Mouse (Mus musculus) embryonic facial prominence, embryonic 13.5 days (tissue): ENCODE results near the gene Efnb1. TPM values are rescaled to one million over a fixed set of nuclear protein-coding genes. Genes with fewer than 3 reads are reported as not detected.

Experiments
- ATAC-seq: fragments of 200-750 bp; cut with Nextera tagmentation; 2 replicates; pipeline ENCODE4 v1.8.0; 2017; ENCODE audit warnings: low read depth; ENCODE audit not compliant: insufficient number of reproducible peaks, insufficient read depth, low FRiP score, low TSS enrichment
- H3K27ac ChIP-seq: fragments of 300-500 bp; sonication (generic); 2 replicates; pipeline ENCODE4 v1.5.1; 2015; ENCODE audit warnings: moderate library complexity, mild to moderate bottlenecking, inconsistent platforms
- H3K27me3 ChIP-seq: fragments of 300-500 bp; sonication (generic); 2 replicates; pipeline ENCODE4 v1.6.1; 2015; ENCODE audit warnings: mild to moderate bottlenecking, inconsistent platforms
- H3K36me3 ChIP-seq: fragments of 300-500 bp; sonication (generic); 2 replicates; pipeline ENCODE4 v1.6.1; 2015; ENCODE audit warnings: mild to moderate bottlenecking, inconsistent platforms
- H3K4me1 ChIP-seq: fragments of 300-500 bp; sonication (generic); 2 replicates; pipeline ENCODE4 v1.6.1; 2015; ENCODE audit warnings: inconsistent platforms
- H3K4me2 ChIP-seq: fragments of 300-500 bp; sonication (generic); 2 replicates; pipeline ENCODE4 v1.6.1; 2015; ENCODE audit warnings: moderate library complexity, mild to moderate bottlenecking, inconsistent platforms
- H3K4me3 ChIP-seq: fragments of 300-500 bp; sonication (generic); 2 replicates; pipeline ENCODE4 v1.5.1; 2015; ENCODE audit warnings: mild to moderate bottlenecking, inconsistent platforms
- H3K9ac ChIP-seq: fragments of 300-500 bp; sonication (generic); 2 replicates; pipeline ENCODE4 v1.6.1; 2015; ENCODE audit warnings: mild to moderate bottlenecking, inconsistent platforms
- H3K9me3 ChIP-seq: fragments of 300-500 bp; sonication (generic); 2 replicates; pipeline ENCODE4 v1.6.1; 2016; ENCODE audit warnings: inconsistent platforms
- WGBS: fragments of 180-500 bp; shearing (Covaris S2); methylation state at CpG from one replicate; pipeline ENCODE4 v1.1.7; 2015; ENCODE audit warnings: mixed read lengths; 5-methylcytosine and 5-hydroxymethylcytosine counted together
- polyA plus RNA-seq: library from polyadenylated mRNA; unstranded; fragments of >200 nt; fragmentation: Nextera tagmentation; extraction: Ambion mirVana; gene quantifications from 2 replicates; pipeline ENCODE4 v1.2.1, GENCODE M21; 2015

The Efnb1 gene
- polyA plus RNA-seq, 1 experiment from 2014 or later, result 56.9 TPM

DNA sequence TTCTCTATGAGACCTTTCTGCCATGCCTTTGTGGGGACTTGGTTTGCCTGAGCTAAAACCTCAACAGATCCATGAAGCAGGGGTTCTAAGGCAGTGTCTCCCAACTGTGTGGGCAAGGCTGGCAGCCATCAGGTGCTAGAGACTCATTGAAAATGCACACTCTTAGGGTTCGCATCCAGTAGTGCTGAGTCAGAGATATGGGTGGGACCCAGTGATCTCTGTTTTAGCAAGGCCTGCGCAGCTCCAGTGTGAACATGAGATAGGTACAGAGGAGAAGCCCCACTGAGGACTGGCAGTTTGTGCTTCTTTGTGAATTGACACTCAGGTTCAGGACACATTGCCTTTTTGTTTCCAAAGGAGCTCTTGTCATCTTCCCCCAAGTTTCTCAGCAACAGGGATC, 28.2 kb downstream of the Efnb1 start:
- peaks cover 5% of the 10 kb centered on the region; the same call in 1 of the 2 replicates for H3K4me1 ChIP-seq
- H3K9ac ChIP-seq, result no peak overlapping the region
- 89% methylated on average over 2 of the region's 2 CpGs for WGBS
- no peak overlapping the region for H3K4me3 ChIP-seq
- H3K36me3 ChIP-seq, result no peaks in the 10 kb centered on the region
- ATAC-seq, result no peak
- H3K9me3 ChIP-seq, result no peaks in the 10 kb centered on the region
- no peak overlapping the region for H3K27ac ChIP-seq
- no peak overlapping the region for H3K4me2 ChIP-seq
- H3K27me3 ChIP-seq, result peaks cover 48% of the 10 kb centered on the region

DNA sequence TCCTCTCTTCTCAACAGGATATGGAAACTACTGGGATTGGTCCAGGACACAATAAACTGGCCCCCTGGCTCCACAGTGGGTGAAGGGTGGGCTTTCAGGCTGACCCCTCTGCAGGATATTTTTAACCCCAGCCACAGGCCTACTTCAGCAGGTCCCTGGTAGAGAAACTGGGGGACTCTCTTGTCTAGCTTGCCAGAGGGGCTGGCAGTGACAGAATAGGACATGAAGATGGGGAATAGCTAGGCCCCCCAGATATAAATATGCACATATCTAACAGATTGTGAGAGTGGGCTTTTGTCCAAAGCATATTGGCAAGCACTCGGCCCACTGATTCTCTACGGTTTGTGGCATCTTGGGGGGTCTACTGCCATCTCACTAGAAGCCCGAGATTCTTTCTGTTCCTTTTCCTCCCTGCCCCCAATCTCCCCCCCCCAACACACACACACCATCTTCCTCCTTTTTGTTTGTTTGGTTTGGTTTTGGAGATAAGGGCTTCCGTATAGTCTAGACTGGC, 29.0 kb downstream of the Efnb1 start:
- Histone ChIP-seq H3K9me3 (no peaks in the 10 kb centered on the region), H3K27me3 (peaks cover 48% of the 10 kb centered on the region), H3K4me3 (no peak overlapping the region), H3K36me3 (no peaks in the 10 kb centered on the region), H3K9ac (no peak overlapping the region), H3K27ac (no peak overlapping the region), H3K4me1 (peaks cover 5% of the 10 kb centered on the region; the same call in 1 of the 2 replicates), H3K4me2 (no peak overlapping the region)
- WGBS, result 57% methylated on average over 4 of the region's 4 CpGs
- no peak for ATAC-seq

DNA sequence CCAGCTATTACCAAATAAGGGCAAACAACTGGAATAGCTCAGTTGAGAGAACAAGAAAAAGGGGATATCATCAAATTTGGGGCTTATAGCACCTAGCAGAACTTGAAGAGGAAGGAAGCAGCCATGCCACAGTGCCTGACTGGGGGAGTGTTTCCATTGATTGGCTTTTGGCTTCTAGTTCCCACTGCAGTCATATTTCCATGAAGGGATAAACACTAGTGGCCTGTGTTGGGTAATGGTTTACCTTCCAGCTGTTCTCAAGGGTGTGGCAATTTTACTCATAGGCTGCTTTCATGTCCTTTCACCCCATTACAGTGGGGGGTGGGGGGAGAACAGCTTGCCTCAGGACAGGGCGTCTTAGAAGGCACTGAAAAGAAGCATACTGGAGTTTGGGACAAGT, 31.1 kb downstream of the Efnb1 start:
- Histone ChIP-seq H3K4me2 (no peak overlapping the region), H3K4me1 (peaks cover 5% of the 10 kb centered on the region; the same call in 1 of the 2 replicates), H3K36me3 (no peaks in the 10 kb centered on the region), H3K9me3 (no peaks in the 10 kb centered on the region), H3K27ac (no peak overlapping the region), H3K9ac (no peak overlapping the region), H3K27me3 (peaks cover 49% of the 10 kb centered on the region), H3K4me3 (no peak overlapping the region)
- 73% methylated on average over 1 of the region's 1 CpGs for WGBS
- ATAC-seq, result no peak

DNA sequence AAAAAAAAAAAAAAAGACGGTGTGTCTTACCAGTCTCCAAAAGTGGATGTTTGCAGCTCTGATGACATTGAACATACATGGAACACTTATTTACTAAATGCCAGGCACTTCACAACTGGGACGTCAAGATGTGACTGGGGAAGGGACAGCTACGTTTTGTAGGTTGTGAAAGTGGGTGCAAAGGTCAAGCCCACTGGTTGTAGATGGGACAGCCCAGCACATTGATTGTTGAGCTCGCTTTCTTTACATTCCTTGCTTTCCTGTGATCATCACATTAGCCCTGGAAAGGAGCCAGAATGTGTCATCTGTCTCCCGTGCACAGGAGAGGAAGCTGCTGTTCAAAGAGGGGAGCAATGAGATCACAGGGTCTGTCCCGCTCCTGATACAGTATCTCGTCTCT, 31.6 kb downstream of the Efnb1 start:
- no peak for ATAC-seq
- Histone ChIP-seq H3K27ac (no peak overlapping the region), H3K9ac (no peak overlapping the region), H3K36me3 (no peaks in the 10 kb centered on the region), H3K4me1 (peaks cover 5% of the 10 kb centered on the region; the same call in 1 of the 2 replicates), H3K27me3 (peaks cover 50% of the 10 kb centered on the region), H3K4me3 (no peak overlapping the region), H3K9me3 (no peaks in the 10 kb centered on the region), H3K4me2 (no peak overlapping the region)
- 60% methylated on average over 7 of the region's 7 CpGs for WGBS

DNA sequence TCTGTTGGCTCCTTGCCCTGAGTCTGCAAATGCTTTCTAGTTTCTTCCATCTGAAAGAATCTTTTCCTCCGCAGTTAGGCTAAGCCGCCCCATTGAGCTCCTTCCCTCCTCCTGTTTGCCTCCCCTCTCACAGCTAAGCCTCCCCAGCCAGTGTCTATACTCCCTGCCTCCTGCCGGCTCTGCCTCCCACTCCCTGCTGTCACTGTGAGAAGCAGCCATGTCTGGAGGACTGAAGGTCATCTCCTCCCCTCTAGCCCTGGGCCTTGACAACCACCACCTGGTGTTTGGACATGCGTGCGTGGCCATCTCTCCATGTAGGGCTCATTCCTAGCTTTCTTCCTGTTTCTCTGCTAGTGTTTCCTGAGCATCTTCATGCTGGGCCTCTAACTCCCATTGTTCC, 36.4 kb downstream of the Efnb1 start:
- no peaks in the 10 kb centered on the region for H3K4me1 ChIP-seq
- H3K27me3 ChIP-seq, result peaks cover 31% of the 10 kb centered on the region
- WGBS, result 61% methylated on average over 5 of the region's 5 CpGs
- H3K36me3 ChIP-seq, result no peaks in the 10 kb centered on the region
- no peak overlapping the region for H3K9ac ChIP-seq
- H3K9me3 ChIP-seq, result no peaks in the 10 kb centered on the region
- H3K4me3 ChIP-seq, result no peak overlapping the region
- ATAC-seq, result no peak
- no peak overlapping the region for H3K27ac ChIP-seq
- H3K4me2 ChIP-seq, result no peak overlapping the region

DNA sequence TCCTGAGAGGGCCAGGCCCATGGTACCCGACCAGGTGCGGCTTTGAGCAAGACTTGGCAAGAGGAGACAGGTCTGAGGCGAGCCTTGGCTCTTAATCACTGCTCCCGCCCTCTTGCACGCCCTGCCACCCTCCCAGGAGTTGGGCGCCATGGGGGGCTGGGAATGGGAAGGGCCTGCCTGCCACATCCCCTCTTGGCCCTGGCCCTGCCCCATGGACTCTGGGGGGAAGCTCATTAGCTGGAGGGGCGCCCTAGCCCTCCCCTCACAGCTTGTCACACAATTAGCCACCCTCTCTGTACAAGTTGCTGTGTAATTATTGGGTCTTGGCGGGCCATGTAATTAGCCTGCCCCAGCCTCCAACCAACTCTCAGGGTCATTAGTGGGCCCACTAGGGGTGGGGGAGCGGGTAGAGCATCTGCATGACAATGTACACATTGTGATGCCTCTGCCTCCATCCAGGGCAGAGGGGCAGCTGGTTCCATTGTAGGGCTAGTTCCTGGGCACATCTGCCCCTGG, 49.2 kb downstream of the Efnb1 start:
- Histone ChIP-seq H3K27me3 (peaks cover 71% of the 10 kb centered on the region), H3K27ac (no peak overlapping the region), H3K9ac (no peak overlapping the region), H3K36me3 (no peaks in the 10 kb centered on the region), H3K4me3 (no peak overlapping the region), H3K9me3 (no peaks in the 10 kb centered on the region), H3K4me1 (no peaks in the 10 kb centered on the region), H3K4me2 (no peak overlapping the region)
- WGBS, result 39% methylated on average over 9 of the region's 9 CpGs
- ATAC-seq, result peak; percentile 69; the same call in 1 of the 2 replicates

DNA sequence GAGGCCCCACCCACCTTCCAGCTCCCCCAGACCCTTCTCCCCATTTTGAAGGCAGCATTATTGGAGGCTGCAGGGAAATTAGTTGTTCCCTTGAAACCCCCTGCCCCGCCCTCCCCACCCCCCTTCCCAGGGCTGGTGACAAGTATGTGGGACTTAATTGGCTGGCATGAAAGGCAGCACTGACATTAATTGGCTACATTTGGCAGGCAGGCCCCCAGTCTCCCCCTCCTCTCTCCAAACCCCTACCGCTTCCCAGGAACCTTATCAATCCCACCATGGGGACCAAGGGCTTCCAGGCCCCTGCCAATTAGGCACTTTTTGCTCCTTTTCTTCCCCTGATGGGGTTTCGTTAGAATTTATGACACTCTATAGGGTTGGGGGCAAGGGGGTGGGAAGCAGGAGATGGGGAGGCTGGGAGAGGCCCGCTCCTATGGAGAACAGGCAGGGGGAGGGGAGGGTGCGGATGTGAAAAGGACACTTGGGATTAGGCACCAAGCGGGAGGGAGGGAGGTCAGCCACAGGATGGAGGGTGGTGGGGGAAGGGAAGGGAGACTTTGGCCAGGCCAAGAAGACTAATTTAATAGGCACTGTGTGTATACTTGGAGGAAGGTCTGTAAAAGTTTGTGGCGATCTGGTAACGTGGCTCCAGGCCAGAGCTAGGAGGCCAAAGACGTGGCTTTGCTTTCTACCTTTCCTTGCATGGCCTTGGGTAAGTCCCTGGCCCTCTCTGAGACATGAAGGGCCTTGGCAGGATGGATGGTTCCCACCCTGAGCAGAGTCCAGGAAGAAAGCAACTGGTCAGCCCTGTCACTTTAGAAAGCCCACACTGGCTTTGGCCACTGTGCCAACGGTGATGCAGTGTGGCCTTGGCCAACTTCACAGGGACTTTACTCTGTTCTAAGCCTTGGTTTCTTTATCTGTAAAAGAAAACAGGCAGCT, 50.8 kb downstream of the Efnb1 start:
- Histone ChIP-seq H3K9ac (no peak overlapping the region), H3K27ac (no peak overlapping the region), H3K4me1 (no peaks in the 10 kb centered on the region), H3K36me3 (no peaks in the 10 kb centered on the region), H3K4me2 (no peak overlapping the region), H3K9me3 (no peaks in the 10 kb centered on the region), H3K27me3 (peaks cover 71% of the 10 kb centered on the region), H3K4me3 (no peak overlapping the region)
- 46% methylated on average over 10 of the region's 10 CpGs for WGBS
- ATAC-seq, result no peak

DNA sequence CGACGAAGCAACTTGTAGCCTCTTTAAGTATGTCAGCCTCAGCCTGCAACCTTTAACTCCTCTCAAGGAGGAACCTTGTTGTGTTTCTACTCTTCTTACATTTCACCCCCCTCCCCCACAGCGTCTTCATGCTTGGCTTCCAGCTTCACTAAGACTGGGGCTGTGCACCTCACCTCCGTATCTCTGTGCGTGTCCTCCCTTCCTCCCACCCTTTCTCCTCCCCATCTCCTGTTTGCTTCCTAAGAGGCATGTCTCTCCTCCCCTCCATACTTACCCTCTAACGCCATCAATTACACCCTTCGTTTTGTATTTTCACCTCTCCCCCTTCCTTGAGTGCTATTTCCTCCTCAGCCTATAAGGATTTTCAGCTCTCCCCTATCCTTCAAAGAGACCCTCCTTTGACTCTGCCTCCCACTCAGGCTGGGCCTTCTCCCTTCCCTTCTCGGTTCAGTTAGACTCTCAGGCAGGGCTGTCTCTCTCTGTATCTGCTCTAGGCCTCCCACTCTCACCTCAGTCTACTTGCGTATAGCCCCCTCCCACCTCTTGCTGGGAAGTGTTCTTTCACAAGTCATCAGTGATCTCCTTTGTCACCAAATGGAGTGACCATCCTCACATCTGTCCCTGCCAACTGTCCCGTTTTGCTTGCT, 55.6 kb downstream of the Efnb1 start:
- H3K4me2 ChIP-seq, result no peak overlapping the region
- no peak overlapping the region for H3K27ac ChIP-seq
- peaks cover 72% of the 10 kb centered on the region for H3K27me3 ChIP-seq
- WGBS, result 61% methylated on average over 10 of the region's 10 CpGs
- no peak overlapping the region for H3K4me3 ChIP-seq
- no peaks in the 10 kb centered on the region for H3K9me3 ChIP-seq
- H3K4me1 ChIP-seq, result peaks cover 2% of the 10 kb centered on the region; the same call in 1 of the 2 replicates
- no peak overlapping the region for H3K9ac ChIP-seq
- no peak for ATAC-seq
- no peaks in the 10 kb centered on the region for H3K36me3 ChIP-seq

DNA sequence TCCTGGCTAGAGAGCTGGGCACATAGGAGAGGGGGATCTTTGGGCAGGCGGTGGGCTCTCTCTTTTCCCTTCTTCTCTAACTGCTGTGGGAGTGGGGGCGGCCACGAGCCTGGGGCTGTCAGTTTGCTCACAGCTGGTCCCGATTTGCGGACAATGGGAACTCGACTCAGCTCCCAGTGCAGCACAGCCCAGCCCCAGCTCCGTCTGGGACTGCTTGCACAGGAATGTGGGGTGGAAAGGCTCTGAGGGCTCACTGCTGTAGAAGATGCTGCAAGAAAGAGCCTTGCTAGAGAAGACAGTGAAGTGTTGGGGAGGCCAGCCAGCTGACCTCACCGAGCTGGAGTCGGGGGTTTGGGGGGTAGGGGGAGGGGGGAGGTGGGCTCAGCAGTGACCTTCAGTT, 61.0 kb downstream of the Efnb1 start:
- ATAC-seq, result no peak

DNA sequence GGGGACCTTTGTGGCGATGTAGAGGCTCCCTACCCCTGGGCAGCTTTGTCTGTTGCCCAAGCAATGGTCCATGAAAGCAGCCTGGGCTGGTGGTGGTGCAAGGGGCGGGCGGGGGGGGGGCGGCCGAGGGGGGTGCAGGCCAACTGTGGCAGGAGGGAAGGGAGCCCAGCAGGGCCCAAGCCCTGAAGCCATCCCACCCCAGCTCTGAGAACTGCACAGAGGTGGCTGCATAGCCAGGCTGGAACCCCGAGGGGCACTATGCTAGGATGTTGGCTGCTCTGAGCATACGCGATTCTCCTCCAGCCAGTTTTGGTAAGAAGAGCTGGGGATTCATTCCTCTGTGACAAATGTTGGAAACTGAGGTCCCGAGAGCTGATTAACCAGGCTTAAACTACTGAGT, 62.6 kb downstream of the Efnb1 start:
- ATAC-seq, result 0 out of 2 replicates have a peak, but pooled peaks have one; percentile 32
- peak overlapping the region; percentile 78 for H3K27ac ChIP-seq
- 34% methylated on average over 7 of the region's 9 CpGs for WGBS
- H3K9me3 ChIP-seq, result no peaks in the 10 kb centered on the region
- peaks cover 62% of the 10 kb centered on the region for H3K27me3 ChIP-seq
- peak overlapping the region; percentile 57; the same call in 1 of the 2 replicates for H3K9ac ChIP-seq
- peaks cover 29% of the 10 kb centered on the region for H3K4me1 ChIP-seq
- peak overlapping the region; percentile 54 for H3K4me2 ChIP-seq
- no peaks in the 10 kb centered on the region for H3K36me3 ChIP-seq
- H3K4me3 ChIP-seq, result peak overlapping the region; percentile 25

More for the DNA sequence above, 61.0 kb downstream of the Efnb1 start:
- Histone ChIP-seq H3K4me3 (no peak overlapping the region), H3K4me2 (no peak overlapping the region), H3K36me3 (no peaks in the 10 kb centered on the region), H3K27me3 (peaks cover 67% of the 10 kb centered on the region), H3K9me3 (no peaks in the 10 kb centered on the region), H3K4me1 (peaks cover 29% of the 10 kb centered on the region), H3K9ac (no peak overlapping the region), H3K27ac (peak overlapping the region; percentile 60; the same call in 1 of the 2 replicates)
- 37% methylated on average over 9 of the region's 9 CpGs for WGBS
